Mouse (Mus musculus): ENCODE data around the gene Sec14l2. TPM values are rescaled to one million over a fixed set of nuclear protein-coding genes. Genes with fewer than 3 reads are reported as not detected.
"Not testable (repeated sequence)": the region's sequence is repeated elsewhere in the genome, so short reads cannot be mapped to it uniquely, and the experiment has no call there.

The Sec14l2 gene
- total RNA-seq, 1 experiment from 2014 or later = 27.0 TPM

GRCm38 (mm10) chr11:4133450-4133849, 10.2 kb upstream of the Sec14l2 start:
- no peak for DNase-seq

GRCm38 (mm10) chr11:4128461-4128860, 5.2 kb upstream of the Sec14l2 start:
- not testable (repeated sequence) for DNase-seq

GRCm38 (mm10) chr11:4127059-4127458, 3.8 kb upstream of the Sec14l2 start:
- no peak for DNase-seq

DNA sequence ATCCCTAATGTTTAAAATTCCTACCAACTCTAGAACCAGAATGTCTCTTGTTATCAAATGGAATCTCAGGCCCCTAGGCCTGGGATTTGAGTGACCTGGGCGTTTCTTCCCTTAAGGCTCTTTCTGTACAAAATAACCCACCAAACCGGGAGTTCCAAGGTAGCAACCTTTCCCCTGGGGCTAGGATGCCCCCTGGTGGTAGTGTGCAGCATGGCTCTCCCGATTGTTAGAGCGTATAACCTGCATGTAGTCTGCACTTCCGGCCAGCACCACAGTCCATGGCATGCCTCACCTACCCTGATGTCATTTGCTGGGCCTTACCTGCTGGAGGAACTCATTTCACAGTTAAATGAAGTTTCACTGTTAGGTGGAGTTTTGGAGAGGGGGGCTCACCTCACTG, 707 bp upstream of the Sec14l2 start:
- DNase-seq = peak; percentile 73

DNA sequence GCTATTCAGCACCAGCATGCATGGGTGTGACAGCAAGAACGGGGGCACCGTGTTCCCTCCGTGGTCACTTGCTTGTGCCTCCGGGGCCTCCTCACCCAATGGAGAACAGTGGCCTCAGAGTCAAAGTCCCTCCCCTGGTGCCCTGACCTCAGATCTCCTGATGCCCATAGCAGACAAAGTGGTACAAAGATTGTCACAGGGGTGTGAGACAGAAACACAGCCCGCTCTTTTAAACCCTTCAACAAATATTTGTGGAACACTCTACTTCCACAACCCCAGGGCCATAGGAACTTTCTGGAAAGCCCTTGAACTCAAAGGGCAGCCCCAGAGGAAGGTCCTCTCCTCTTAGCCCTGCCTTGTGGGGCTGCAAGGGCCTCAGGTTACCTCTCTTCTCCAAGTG, 989 bp downstream of the Sec14l2 start:
- DNase-seq = no peak

DNA sequence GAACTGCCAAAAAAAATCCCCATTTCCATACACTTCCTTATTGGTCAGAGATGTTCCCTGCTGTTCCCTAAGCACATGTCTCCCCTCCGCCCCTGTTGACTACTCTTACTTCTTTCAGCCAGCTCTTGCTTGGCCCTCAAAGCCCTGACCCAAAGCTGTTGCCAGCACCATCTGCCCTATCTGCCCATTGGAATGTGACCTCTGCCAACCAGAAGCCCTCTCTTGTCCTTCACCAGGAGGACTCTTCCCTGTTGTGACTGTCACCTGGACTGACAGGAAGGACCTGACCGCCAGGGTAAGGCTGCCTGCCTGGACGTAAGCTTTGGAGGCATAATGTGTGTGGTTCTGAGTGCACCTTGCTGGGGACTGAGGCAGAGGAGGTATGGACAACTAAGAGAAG, 1.5 kb downstream of the Sec14l2 start:
- no peak for DNase-seq

- DNase-seq = no peak
These were observed 3.6 kb downstream of the Sec14l2 start for GRCm38 (mm10) chr11:4119635-4120034.

DNA sequence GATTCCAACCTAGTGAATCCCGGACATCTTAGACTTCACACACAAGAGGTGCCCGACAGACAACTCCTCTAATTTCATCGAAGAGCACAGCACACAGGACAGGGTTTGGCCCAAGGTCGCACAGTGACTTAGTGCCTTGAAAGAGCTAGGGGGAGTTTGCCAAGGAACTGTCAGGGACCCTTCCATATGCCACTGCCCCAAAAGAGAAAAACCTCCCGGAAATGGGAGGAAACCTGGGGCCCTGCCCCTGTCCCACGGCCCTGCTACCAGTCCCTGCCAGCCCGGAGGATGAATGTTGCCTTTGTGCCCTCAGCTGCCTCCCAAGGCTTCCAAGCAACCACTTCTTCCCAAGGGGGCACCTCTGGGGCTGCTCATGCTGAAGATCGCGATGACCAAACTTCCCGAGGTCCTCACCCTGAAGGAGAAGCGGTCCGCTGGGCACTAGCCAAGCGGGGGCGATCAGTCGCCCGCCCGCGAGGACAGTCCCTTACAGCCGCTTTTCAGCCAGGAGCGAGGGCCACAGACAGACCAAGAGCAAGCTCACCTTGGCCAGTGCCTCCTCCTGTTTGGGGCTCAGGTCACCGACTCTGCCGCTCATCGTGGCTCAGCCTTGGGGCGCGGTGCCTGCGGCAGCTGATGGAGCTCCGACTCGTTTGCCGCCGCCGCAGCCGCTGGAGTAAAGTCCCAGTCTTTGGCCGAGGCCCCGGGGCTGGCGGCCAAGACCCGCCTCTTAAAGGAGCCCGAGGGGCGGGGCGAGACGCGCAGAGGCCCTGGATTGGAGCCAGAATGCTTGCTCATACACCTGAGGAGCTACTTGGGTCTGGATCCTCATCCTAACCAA, 4.9 kb downstream of the Sec14l2 start:
- DNase-seq = peak; percentile 74

- DNase-seq = no peak
These were observed 5.7 kb downstream of the Sec14l2 start for GRCm38 (mm10) chr11:4117372-4118071.

- no peak for DNase-seq
These were observed 6.6 kb downstream of the Sec14l2 start for GRCm38 (mm10) chr11:4116458-4117141.

GRCm38 (mm10) chr11:4115407-4115806, 7.8 kb downstream of the Sec14l2 start:
- DNase-seq = no peak

GRCm38 (mm10) chr11:4114541-4114940, 8.7 kb downstream of the Sec14l2 start:
- not testable (repeated sequence) for DNase-seq

DNA sequence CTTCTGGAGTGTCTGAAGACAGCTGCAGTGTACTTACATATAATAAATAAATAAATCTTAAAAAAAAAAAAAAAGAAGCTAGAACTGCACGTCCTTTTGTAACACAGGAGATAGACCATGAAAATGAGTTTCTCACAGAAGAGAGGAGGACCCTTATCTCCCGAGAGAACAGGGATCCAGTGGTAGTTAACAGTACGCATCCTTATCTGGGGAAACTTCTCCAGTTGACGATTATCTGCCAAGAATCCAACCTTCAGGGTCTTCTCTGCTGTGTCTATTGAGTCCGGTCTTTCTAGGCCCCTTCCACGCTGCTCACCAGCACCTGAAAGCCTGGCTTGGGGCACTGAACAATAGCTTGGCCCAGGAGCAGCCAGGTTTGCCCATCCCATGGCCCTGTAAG, 9.2 kb downstream of the Sec14l2 start:
- no peak for DNase-seq

- peak; percentile 52 for DNase-seq
These were observed 9.7 kb downstream of the Sec14l2 start for GRCm38 (mm10) chr11:4113496-4113895.

DNA sequence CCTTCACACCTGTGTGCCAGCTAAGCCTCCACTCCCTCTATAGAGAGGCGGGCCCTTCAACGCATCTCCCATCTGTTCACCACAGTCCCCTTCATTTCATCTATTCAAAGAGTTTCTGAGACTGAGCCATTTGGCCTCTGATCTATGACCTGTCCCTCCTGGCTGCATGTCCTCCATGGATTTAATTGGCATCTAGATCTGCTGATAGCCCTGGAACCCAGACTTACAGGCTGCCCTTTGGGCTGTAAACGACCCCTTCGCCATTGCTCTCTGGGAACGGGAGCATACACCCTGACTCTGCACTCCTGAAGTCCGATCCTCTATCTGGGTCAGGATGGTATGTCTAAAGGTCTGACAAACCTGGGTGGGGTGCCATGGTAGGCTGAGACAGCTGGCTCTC, 10.4 kb downstream of the Sec14l2 start:
- no peak for DNase-seq

DNA sequence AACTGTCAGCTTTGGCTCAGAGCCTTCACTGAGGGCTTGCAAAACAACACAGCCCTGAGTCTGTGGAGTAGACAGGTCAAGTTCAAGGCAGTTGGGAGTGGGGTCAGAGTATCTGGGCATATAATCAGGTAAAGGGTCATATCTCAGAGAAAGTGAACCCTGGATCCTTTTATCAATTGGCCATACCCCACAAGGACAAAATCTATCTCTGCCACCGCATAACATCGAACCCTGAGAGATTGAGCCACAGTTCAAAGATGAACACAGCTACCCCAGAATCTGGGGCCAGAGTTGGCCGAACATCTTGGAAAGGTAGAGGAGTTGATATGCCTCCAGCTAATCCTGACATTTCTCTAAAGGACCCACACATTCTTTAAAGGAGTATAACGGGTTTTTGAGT, 11.2 kb downstream of the Sec14l2 start:
- DNase-seq = no peak

DNA sequence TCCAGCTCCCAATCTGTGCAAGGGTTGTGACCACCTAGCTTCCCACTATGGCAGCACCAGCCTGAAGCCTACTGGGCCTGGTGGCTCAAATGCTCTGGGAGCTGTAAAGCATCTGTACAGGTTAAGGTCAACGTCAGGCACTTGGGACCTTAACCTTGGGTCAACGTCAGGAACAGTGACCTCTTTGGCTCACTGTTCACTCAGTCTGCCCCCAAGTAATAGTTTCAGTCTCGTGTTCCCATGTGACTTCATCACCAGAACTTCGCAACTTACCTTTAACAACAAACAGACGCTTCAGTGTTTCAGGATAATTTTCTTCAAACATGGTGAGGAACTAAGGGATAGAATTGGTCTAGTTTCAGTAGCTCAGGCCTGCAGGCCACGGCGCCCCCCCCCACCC, 14.5 kb downstream of the Sec14l2 start:
- no peak for DNase-seq

DNA sequence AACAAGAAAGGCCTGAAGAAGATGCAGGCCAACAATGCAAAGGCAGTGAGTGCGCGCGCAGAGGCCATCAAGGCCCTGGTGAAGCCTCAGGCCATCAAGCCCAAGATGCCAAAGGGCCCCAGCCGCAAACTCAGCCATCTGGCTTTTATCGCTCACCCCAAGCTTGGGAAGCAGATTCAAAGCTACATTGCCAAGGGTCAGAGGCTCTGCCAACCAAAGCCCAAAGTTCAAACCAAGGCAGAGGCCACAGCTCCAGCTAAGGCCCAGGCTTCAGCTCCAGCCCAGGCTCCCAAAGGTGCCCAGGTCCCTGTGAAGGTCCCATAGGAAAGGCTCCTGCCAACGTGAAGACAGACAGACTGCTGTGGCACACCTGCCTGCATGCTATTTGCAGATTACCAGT, 15.3 kb downstream of the Sec14l2 start:
- not testable (repeated sequence) for DNase-seq

- DNase-seq = no peak
These were observed 17.8 kb downstream of the Sec14l2 start for GRCm38 (mm10) chr11:4105444-4105843.

DNA sequence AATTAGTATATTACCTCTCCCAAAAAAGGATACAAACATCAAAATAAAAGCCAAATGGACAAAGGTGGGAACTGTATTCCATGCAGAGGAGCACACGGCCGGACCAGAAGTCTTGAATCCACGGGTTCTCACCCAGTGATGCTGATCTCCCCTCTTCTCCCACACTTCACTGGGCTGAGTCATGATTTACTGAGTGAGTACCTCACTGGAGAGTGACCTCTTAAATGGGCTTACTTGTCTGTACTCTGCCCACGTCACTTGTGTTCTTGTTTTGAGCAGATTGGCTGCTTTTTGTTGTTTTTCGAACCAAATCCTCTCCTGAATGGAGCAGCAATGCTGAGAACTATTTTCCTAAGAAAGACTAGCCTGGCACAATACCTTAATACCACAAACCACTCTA, 18.2 kb downstream of the Sec14l2 start:
- DNase-seq = no peak

DNA sequence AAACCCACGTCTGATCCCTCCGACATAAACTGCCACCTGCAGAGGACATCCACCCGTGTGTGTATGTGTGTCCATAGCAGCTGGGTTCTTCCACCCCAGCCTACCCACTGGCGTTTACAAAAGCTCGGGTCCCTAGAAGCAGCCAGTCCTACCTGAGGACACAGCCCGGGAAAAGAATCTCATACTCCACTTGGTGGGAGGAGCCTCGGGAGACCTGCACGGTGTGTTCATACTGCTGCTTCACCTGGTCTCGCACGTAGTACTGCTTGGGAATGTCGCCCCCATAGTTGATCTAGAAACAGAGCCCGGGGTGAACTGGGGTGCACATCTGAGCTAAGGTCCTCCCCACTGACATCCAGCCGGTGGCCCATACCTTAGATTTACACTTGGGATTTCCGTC, 19.7 kb downstream of the Sec14l2 start:
- DNase-seq = no peak

DNA sequence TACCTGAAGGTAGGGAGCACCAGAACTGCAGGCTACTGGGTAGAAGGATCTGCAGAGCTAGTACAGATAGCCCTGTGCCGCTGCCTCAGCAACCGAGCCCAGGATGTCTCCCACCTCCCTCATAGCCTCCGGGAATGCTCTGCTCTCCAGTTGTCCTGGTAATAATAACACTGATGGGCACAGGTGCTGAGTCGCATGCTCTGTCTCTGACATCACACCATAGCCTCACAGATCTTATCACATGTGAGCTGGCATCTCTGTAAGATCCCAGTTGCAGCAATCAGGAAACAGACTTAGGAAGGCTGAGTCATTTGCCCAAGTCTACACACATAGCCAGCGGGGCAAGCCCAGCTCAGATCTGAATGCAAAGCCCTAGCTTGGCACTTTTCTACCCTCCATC, 21.4 kb downstream of the Sec14l2 start:
- DNase-seq = peak; percentile 31

DNA sequence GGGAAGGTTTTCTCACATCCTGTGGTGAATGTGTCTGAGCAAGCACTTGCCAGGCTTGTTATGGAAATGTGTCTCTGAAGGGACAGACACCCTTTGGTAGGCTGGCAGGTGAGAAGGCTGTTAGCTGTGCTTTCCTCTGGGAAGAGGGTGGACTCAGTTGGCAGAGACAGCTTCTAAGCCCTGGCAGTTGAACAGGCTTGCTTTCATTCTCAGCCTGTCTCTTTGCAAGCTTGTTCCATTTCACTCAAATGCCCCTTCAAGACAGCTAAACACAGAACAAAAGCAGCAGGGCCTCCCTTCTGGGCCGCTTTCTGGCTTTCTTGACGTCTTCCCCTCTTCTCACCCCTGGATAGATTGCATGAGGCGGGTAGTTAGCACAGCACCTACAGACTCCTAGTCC, 23.8 kb downstream of the Sec14l2 start:
- no peak for DNase-seq
